Mouse (Mus musculus): ENCODE measurements around the gene 1700037C18Rik.

DNA sequence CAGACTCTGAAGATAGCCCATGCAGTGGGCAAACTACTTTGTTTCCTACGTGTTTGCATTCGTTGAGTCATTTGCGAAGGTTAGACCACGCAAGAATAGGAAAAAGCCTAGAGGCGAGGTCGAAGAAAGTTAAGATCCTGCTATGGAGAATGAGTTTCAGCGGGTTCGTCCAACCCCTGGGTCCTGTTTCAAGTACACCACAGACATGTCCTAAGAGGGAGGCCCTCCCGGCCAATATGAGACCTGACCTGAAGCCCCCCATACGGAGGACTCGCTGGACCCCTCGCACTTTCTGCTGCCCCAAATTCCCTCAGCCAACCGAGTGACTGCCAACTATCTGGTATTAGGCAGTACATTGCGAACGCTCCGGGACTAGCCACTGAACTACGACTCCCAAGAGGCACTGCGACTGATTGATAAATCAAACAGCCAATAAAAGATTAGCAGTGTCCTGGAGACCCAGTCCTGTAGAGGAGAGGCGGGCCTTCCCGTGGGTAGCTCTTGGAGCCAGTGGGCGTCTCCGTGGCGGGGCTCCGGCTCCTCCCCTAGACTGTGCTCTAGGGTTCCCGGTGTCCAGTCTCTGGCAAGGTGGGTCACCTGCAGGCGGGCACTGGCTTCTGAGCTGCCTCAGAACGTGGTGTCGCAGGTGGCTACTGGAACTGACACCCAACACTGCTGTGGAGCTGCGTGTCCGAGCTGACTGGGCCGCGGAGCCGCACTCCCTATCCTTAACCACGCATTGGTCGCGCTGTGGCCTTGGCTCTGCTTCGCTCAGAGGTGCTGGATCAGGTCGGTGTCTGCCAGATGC is 61.6 kb downstream of the 1700037C18Rik start, which contains the start of gene Zfp174:
- TF ChIP-seq CTCF (IDR thresholded peaks at IDR 0.05; ENCODE audit: extremely low read depth, insufficient read length, insufficient replicate concordance, low read depth, low read length): no peak
- no peak for TF ChIP-seq POLR2A (IDR thresholded peaks at IDR 0.05; ENCODE audit: low read depth, low read length)

Measured in small intestine, adult 2 months (tissue).